Mouse (Mus musculus) myocyte (in vitro differentiated cells): ENCODE data around the gene Rgl1. TPM values are rescaled to one million over a fixed set of nuclear protein-coding genes. Genes with fewer than 3 reads are reported as not detected.

Experiments used
- H3K27me3 ChIP-seq: one replicate; pipeline ENCODE4 v1.6.1; 2011; ENCODE audit not compliant: control insufficient read depth, insufficient read depth, insufficient read length
- H3K36me3 ChIP-seq: one replicate; pipeline ENCODE4 v1.6.1; 2011; ENCODE audit not compliant: control insufficient read depth, insufficient read depth
- H3K4me2 ChIP-seq: one replicate; pipeline ENCODE4 v1.6.1; 2011; ENCODE audit warnings: low read depth, control low read depth
- H3K4me3 ChIP-seq: one replicate; pipeline ENCODE4 v1.5.1; 2011; ENCODE audit warnings: mild to moderate bottlenecking, control low read depth, moderate library complexity
- H3K79me2 ChIP-seq: one replicate; pipeline ENCODE4 v1.6.1; 2011; ENCODE audit not compliant: control insufficient read depth, insufficient read depth
- H3ac ChIP-seq: one replicate; pipeline ENCODE4 v1.6.1; 2011; ENCODE audit not compliant: control insufficient read depth, insufficient read length
- CEBPB ChIP-seq: IDR thresholded peaks from 2 replicates; pipeline ENCODE4 v1.6.1; 2011; ENCODE audit warnings: mild to moderate bottlenecking, moderate library complexity; ENCODE audit not compliant: poor library complexity, insufficient read depth, severe bottlenecking
- E2F4 ChIP-seq: IDR thresholded peaks from one replicate; pipeline ENCODE4 v1.6.1; 2011; ENCODE audit warnings: mild to moderate bottlenecking, control low read depth, moderate library complexity; ENCODE audit not compliant: insufficient read depth
- MAX ChIP-seq: IDR thresholded peaks from one replicate; pipeline ENCODE4 v1.6.1; 2011; ENCODE audit warnings: low read depth, mild to moderate bottlenecking, control low read depth
- MYOD1 ChIP-seq, 3 experiments: IDR thresholded peaks; one replicate each; pipeline ENCODE4 v1.6.1; 2011; ENCODE audit warnings: control low read depth in 2 of 3, low read depth in 2 of 3, mild to moderate bottlenecking in 2 of 3, moderate library complexity in 1 of 3; ENCODE audit not compliant: insufficient read length in 2 of 3, control insufficient read depth in 1 of 3
- MYOG ChIP-seq, 3 experiments: IDR thresholded peaks; one replicate each; pipeline ENCODE4 v1.6.1; 2011; ENCODE audit warnings: control low read depth in 2 of 3, low read depth in 2 of 3, mild to moderate bottlenecking in 2 of 3; ENCODE audit not compliant: insufficient read length in 2 of 3, control insufficient read depth in 1 of 3, insufficient read depth in 1 of 3
- POLR2A ChIP-seq: IDR thresholded peaks from one replicate; pipeline ENCODE4 v1.6.1; 2011; ENCODE audit warnings: low read depth, mild to moderate bottlenecking, control low read depth, moderate library complexity; ENCODE audit not compliant: insufficient read length
- POLR2AphosphoS2 ChIP-seq: IDR thresholded peaks from one replicate; pipeline ENCODE4 v1.6.1; 2011; ENCODE audit warnings: low read depth, control low read depth; ENCODE audit not compliant: insufficient read length
- REST ChIP-seq: IDR thresholded peaks from one replicate; pipeline ENCODE4 v1.6.1; 2011; ENCODE audit warnings: mild to moderate bottlenecking, control low read depth, moderate library complexity; ENCODE audit not compliant: insufficient read depth, insufficient read length
- SRF ChIP-seq: IDR thresholded peaks from one replicate; pipeline ENCODE4 v1.6.1; 2011; ENCODE audit warnings: low read depth; ENCODE audit not compliant: control insufficient read depth, insufficient read length
- TCF12 ChIP-seq: IDR thresholded peaks from one replicate; pipeline ENCODE4 v1.6.1; 2011; ENCODE audit warnings: mild to moderate bottlenecking, control low read depth; ENCODE audit not compliant: poor library complexity, insufficient read depth, severe bottlenecking
- TCF3 ChIP-seq: IDR thresholded peaks from one replicate; pipeline ENCODE4 v1.6.1; 2011; ENCODE audit warnings: low read depth, control low read depth; ENCODE audit not compliant: insufficient read length
- USF1 ChIP-seq: IDR thresholded peaks from one replicate; pipeline ENCODE4 v1.6.1; 2011; ENCODE audit warnings: low read depth, mild to moderate bottlenecking, control low read depth, moderate library complexity
- polyA plus RNA-seq: library from polyadenylated mRNA; unstranded; fragments of >200 nt; fragmentation: generic; extraction: Trizol; gene quantifications from one replicate; pipeline ENCODE4 v1.2.1, GENCODE M21; 2012; ENCODE audit warnings: missing spikeins

Rgl1 gene
- 4.3 TPM for polyA plus RNA-seq

DNA sequence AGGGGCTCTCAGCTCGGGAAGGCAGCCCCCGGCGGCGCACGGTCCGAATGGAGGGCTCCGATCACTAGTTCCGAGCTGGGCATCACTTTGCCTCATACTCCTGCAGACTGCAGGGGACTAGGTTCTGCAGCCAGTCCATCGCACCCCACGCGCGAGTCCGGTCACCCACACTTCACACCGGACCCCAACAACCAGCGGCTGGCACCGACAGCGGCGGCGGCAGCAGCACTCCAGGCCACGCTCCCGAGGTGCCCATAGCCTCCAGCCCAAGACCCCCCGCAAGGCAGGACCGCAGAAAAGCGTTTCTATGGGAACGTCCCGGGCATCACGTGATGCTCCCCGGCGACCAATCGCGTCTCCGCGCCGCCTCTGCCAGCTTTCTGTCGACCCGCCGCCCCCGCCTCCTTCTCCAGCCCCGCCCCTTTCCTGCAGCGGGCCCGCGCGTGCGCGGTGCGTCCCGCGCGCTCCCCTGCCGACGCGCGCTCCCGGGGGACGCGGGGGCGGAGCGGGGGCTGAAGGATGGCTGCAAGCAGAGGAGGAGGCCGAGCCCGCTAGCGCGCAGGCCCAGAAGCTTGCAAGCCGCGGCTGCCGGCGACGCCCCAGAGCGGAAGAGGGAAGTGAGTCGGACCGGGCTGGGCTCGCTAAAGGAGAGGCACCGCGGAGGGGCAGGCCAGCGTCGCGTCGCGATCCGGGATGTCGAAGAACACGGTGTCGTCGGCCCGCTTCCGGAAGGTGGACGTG, at the start of gene Rgl1, which contains the start of gene Arpc5:
TSS of gene Rgl1 (minus strand) at position 320 of the 741 bp plus-strand sequence.
TSS of gene Arpc5 (plus strand) at position 511 of the 741 bp plus-strand sequence.
- Histone ChIP-seq H3K4me3 (peak within 1 kb of the TSS; percentile 70), H3K4me2 (peak within 1 kb of the TSS; percentile 95), H3K27me3 (no peaks in the 10 kb centered on the region), H3ac (peak within 1 kb of the TSS; percentile 77), H3K36me3 (peaks cover 15% of the 10 kb centered on the region), H3K79me2 (peaks cover 24% of the 10 kb centered on the region)
- peak in 1 of 3 experiments; percentile 10 for TF ChIP-seq MYOD1 (IDR thresholded peaks at IDR 0.05; ENCODE audit: control insufficient read depth in 1 of 3, insufficient read length in 2 of 3, low read depth in 2 of 3)
- peak; percentile 91 for TF ChIP-seq USF1
- no peak for TF ChIP-seq SRF
- TF ChIP-seq POLR2A, result peak; percentile 97
- peak; percentile 96 for TF ChIP-seq POLR2AphosphoS2

GRCm38 (mm10) chr1:152815265-152815701, 49.1 kb upstream of the Rgl1 start:
- TF ChIP-seq TCF12 (no peak), CEBPB (no peak), TCF3 (no peak), POLR2A (no peak), MAX (no peak), USF1 (no peak)
- Histone ChIP-seq H3K4me2 (peak overlapping the region; percentile 77), H3ac (no peak overlapping the region), H3K79me2 (no peaks in the 10 kb centered on the region), H3K27me3 (no peaks in the 10 kb centered on the region), H3K36me3 (no peaks in the 10 kb centered on the region), H3K4me3 (peak overlapping the region; percentile 21)

DNA sequence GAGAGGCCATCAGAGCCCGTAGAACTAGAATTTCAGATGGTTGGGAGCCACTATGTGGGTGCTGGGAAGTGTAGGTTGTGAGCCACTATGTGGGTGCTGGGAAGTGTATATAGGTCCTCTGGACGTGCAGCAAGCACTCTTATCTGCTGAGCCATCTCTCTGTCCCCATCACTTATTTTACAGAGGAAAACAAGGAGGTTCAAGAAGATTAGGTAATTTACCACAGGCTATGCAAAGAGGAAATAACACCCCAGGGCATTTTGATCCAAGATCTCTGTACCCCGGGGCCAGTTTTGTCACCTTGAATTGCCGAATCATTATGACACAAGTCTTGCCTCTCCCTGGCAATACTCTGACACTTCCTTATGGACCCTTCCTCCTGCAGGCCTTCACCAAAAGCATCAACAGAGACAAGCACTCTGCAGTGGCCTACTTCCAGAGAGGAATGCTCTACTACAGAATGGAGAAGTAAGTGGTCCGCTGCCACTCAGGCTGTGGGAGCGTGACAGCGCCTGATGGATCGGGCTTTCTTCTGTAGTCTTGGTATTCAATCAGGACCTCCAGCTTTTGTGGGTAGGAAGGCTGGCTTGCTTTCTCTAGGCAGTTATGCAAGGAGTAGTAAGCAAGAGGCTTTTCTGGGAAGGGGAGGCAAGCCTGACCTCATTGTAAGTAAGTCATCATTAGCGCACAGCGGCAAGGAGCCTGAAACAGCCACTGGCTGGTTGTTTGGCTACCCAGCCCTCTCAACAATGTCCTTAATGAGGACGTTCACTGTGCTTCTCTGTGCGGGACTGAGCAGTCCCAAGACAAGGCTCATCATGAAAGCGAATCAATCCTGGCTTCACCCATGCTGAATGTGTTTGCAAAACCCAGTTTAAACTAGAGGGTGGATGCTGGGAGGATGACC, 44.6 kb upstream of the Rgl1 start:
- Histone ChIP-seq H3K4me2 (no peak overlapping the region), H3ac (no peak overlapping the region), H3K4me3 (no peak overlapping the region), H3K79me2 (no peaks in the 10 kb centered on the region), H3K27me3 (no peaks in the 10 kb centered on the region), H3K36me3 (no peaks in the 10 kb centered on the region)
- TF ChIP-seq MYOD1 (IDR thresholded peaks at IDR 0.05; ENCODE audit: control insufficient read depth in 1 of 3, insufficient read length in 2 of 3, low read depth in 2 of 3) (no peak), TCF12 (no peak), MYOG (IDR thresholded peaks at IDR 0.05; ENCODE audit: control insufficient read depth in 1 of 3, insufficient read depth in 1 of 3, insufficient read length in 2 of 3, low read depth in 2 of 3) (no peak), SRF (no peak), USF1 (no peak), TCF3 (no peak), CEBPB (no peak), MAX (no peak), POLR2AphosphoS2 (no peak), POLR2A (no peak), E2F4 (no peak), REST (no peak)

DNA sequence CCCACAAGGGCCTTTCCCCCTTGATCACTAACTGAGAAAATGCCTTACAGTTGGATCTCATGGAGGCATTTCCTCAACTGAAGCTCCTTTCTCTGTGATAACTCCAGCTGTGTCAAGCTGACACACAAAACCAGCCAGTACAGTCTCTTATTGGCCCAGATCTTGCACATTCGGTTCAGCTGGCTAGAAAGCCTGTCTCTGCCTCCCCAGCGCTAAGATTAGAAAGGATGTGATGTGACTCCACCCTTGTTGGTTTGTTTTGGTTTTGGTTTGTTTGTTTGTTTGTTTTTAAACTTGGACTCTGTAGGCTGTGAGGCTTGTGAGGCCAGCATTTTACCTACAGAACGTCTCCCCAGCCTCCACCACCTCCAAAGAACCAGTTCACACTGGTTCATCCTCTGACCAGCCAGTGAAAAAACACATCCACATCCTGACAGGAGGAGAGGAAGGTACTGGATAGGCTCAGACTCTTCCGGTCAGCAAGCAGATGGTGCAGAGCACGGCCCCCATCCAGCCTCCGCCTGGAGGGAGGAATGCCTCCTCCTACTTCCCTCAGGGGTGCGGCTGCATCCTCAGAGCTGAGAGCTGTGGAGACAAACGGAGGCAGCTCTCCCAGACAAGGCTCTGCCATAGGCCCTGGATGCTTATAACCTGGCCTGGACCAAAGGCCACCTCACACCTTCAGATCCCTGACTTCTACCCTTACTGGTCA, 43.5 kb upstream of the Rgl1 start:
- Histone ChIP-seq H3K79me2 (no peaks in the 10 kb centered on the region), H3K4me2 (no peak overlapping the region), H3K27me3 (peaks cover 7% of the 10 kb centered on the region), H3K4me3 (no peak overlapping the region), H3ac (no peak overlapping the region), H3K36me3 (no peaks in the 10 kb centered on the region)
- TF ChIP-seq POLR2A, result no peak
- no peak for TF ChIP-seq E2F4
- TF ChIP-seq CEBPB, result no peak
- TF ChIP-seq POLR2AphosphoS2, result no peak
- TF ChIP-seq TCF3, result no peak
- no peak for TF ChIP-seq MYOD1 (IDR thresholded peaks at IDR 0.05; ENCODE audit: control insufficient read depth in 1 of 3, insufficient read length in 2 of 3, low read depth in 2 of 3)
- no peak for TF ChIP-seq TCF12
- TF ChIP-seq MAX, result no peak
